Mouse (Mus musculus): ENCODE results near the gene Ice1. TPM values are rescaled to one million over a fixed set of nuclear protein-coding genes. Genes with fewer than 3 reads are reported as not detected.

The Ice1 gene
- polyA plus RNA-seq, 1 experiment from 2014 or later, result 28.4 TPM

- no peak overlapping the region for H3K9ac ChIP-seq (ENCODE audit: low read depth, low read length)
- no peaks in the 10 kb centered on the region for H3K36me3 ChIP-seq (ENCODE audit: control insufficient read depth, insufficient read depth, low read length)
- H3K27me3 ChIP-seq (ENCODE audit: control insufficient read depth, insufficient read depth, low read length), result no peaks in the 10 kb centered on the region
- WGBS, result 80% methylated on average over 4 of the region's 4 CpGs
- H3K27ac ChIP-seq (ENCODE audit: low read depth, low read length), result no peak overlapping the region
- no peak overlapping the region for H3K4me2 ChIP-seq (replicated peaks; ENCODE audit: low read depth, low read length)
- no peak overlapping the region for H3K4me3 ChIP-seq (ENCODE audit: low read depth, low read length)
- H3K4me1 ChIP-seq (replicated peaks; ENCODE audit: control insufficient read depth, insufficient read depth, low read length), result no peaks in the 10 kb centered on the region
- no peak for ATAC-seq (ENCODE audit: low FRiP score)
- H3K9me3 ChIP-seq (ENCODE audit: control insufficient read depth, low read length), result no peaks in the 10 kb centered on the region
- DNase-seq (ENCODE audit: low spot score), result no peak
Measured at GRCm38 (mm10) chr13:70670080-70670479, 32.6 kb upstream of the Ice1 start.

GRCm38 (mm10) chr13:70659715-70660114, 22.3 kb upstream of the Ice1 start:
- Histone ChIP-seq H3K36me3 (ENCODE audit: control insufficient read depth, insufficient read depth, low read length) (no peaks in the 10 kb centered on the region), H3K9ac (ENCODE audit: low read depth, low read length) (no peak overlapping the region), H3K4me2 (replicated peaks; ENCODE audit: low read depth, low read length) (no peak overlapping the region), H3K4me3 (ENCODE audit: low read depth, low read length) (no peak overlapping the region), H3K27ac (ENCODE audit: low read depth, low read length) (no peak overlapping the region), H3K9me3 (ENCODE audit: control insufficient read depth, low read length) (no peaks in the 10 kb centered on the region), H3K27me3 (ENCODE audit: control insufficient read depth, insufficient read depth, low read length) (no peaks in the 10 kb centered on the region), H3K4me1 (replicated peaks; ENCODE audit: control insufficient read depth, insufficient read depth, low read length) (no peaks in the 10 kb centered on the region)
- 96% methylated on average over 4 of the region's 4 CpGs for WGBS
- ATAC-seq (ENCODE audit: low FRiP score) (no peak), DNase-seq (ENCODE audit: low spot score) (no peak)

GRCm38 (mm10) chr13:70656741-70657140, 19.3 kb upstream of the Ice1 start:
- Histone ChIP-seq H3K4me3 (ENCODE audit: low read depth, low read length) (no peak overlapping the region), H3K9ac (ENCODE audit: low read depth, low read length) (no peak overlapping the region), H3K9me3 (ENCODE audit: control insufficient read depth, low read length) (no peaks in the 10 kb centered on the region), H3K27ac (ENCODE audit: low read depth, low read length) (no peak overlapping the region), H3K4me1 (replicated peaks; ENCODE audit: control insufficient read depth, insufficient read depth, low read length) (no peaks in the 10 kb centered on the region), H3K27me3 (ENCODE audit: control insufficient read depth, insufficient read depth, low read length) (no peaks in the 10 kb centered on the region), H3K4me2 (replicated peaks; ENCODE audit: low read depth, low read length) (no peak overlapping the region), H3K36me3 (ENCODE audit: control insufficient read depth, insufficient read depth, low read length) (no peaks in the 10 kb centered on the region)
- WGBS, result 69% methylated on average over 4 of the region's 4 CpGs
- no peak for ATAC-seq (ENCODE audit: low FRiP score)
- DNase-seq (ENCODE audit: low spot score), result no peak

GRCm38 (mm10) chr13:70656329-70656728, 18.9 kb upstream of the Ice1 start:
- H3K4me2 ChIP-seq (replicated peaks; ENCODE audit: low read depth, low read length), result no peak overlapping the region
- 81% methylated on average over 8 of the region's 8 CpGs for WGBS
- ATAC-seq (ENCODE audit: low FRiP score) (no peak), DNase-seq (ENCODE audit: low spot score) (no peak)
- H3K4me3 ChIP-seq (ENCODE audit: low read depth, low read length), result no peak overlapping the region
- no peaks in the 10 kb centered on the region for H3K27me3 ChIP-seq (ENCODE audit: control insufficient read depth, insufficient read depth, low read length)
- no peak overlapping the region for H3K27ac ChIP-seq (ENCODE audit: low read depth, low read length)
- no peaks in the 10 kb centered on the region for H3K36me3 ChIP-seq (ENCODE audit: control insufficient read depth, insufficient read depth, low read length)
- no peaks in the 10 kb centered on the region for H3K9me3 ChIP-seq (ENCODE audit: control insufficient read depth, low read length)
- H3K4me1 ChIP-seq (replicated peaks; ENCODE audit: control insufficient read depth, insufficient read depth, low read length), result no peaks in the 10 kb centered on the region
- H3K9ac ChIP-seq (ENCODE audit: low read depth, low read length), result no peak overlapping the region

- no peak overlapping the region for H3K9ac ChIP-seq (ENCODE audit: low read depth, low read length)
- H3K27ac ChIP-seq (ENCODE audit: low read depth, low read length), result no peak overlapping the region
- no peaks in the 10 kb centered on the region for H3K4me1 ChIP-seq (replicated peaks; ENCODE audit: control insufficient read depth, insufficient read depth, low read length)
- H3K9me3 ChIP-seq (ENCODE audit: control insufficient read depth, low read length), result no peaks in the 10 kb centered on the region
- WGBS, result 82% methylated on average over 12 of the region's 12 CpGs
- H3K4me3 ChIP-seq (ENCODE audit: low read depth, low read length), result no peak overlapping the region
- H3K4me2 ChIP-seq (replicated peaks; ENCODE audit: low read depth, low read length), result no peak overlapping the region
- no peak for DNase-seq (ENCODE audit: low spot score)
- H3K36me3 ChIP-seq (ENCODE audit: control insufficient read depth, insufficient read depth, low read length), result no peaks in the 10 kb centered on the region
- H3K27me3 ChIP-seq (ENCODE audit: control insufficient read depth, insufficient read depth, low read length), result no peaks in the 10 kb centered on the region
- ATAC-seq (ENCODE audit: low FRiP score), result no peak
Measured at GRCm38 (mm10) chr13:70655570-70655969, 18.1 kb upstream of the Ice1 start.

GRCm38 (mm10) chr13:70654091-70654770, 16.8 kb upstream of the Ice1 start:
- H3K4me2 ChIP-seq (replicated peaks; ENCODE audit: low read depth, low read length), result no peak overlapping the region
- H3K9me3 ChIP-seq (ENCODE audit: control insufficient read depth, low read length), result no peaks in the 10 kb centered on the region
- no peaks in the 10 kb centered on the region for H3K4me1 ChIP-seq (replicated peaks; ENCODE audit: control insufficient read depth, insufficient read depth, low read length)
- 79% methylated on average over 5 of the region's 5 CpGs for WGBS
- DNase-seq (ENCODE audit: low spot score), result no peak
- ATAC-seq (ENCODE audit: low FRiP score), result no peak
- H3K27ac ChIP-seq (ENCODE audit: low read depth, low read length), result no peak overlapping the region
- no peak overlapping the region for H3K9ac ChIP-seq (ENCODE audit: low read depth, low read length)
- H3K27me3 ChIP-seq (ENCODE audit: control insufficient read depth, insufficient read depth, low read length), result no peaks in the 10 kb centered on the region
- no peaks in the 10 kb centered on the region for H3K36me3 ChIP-seq (ENCODE audit: control insufficient read depth, insufficient read depth, low read length)
- H3K4me3 ChIP-seq (ENCODE audit: low read depth, low read length), result no peak overlapping the region

- H3K27ac ChIP-seq (ENCODE audit: low read depth, low read length), result no peak overlapping the region
- DNase-seq (ENCODE audit: low spot score) (no peak), ATAC-seq (ENCODE audit: low FRiP score) (no peak)
- H3K9ac ChIP-seq (ENCODE audit: low read depth, low read length), result no peak overlapping the region
- no peaks in the 10 kb centered on the region for H3K9me3 ChIP-seq (ENCODE audit: control insufficient read depth, low read length)
- H3K36me3 ChIP-seq (ENCODE audit: control insufficient read depth, insufficient read depth, low read length), result no peaks in the 10 kb centered on the region
- no peak overlapping the region for H3K4me3 ChIP-seq (ENCODE audit: low read depth, low read length)
- 88% methylated on average over 2 of the region's 2 CpGs for WGBS
- no peak overlapping the region for H3K4me2 ChIP-seq (replicated peaks; ENCODE audit: low read depth, low read length)
- no peaks in the 10 kb centered on the region for H3K4me1 ChIP-seq (replicated peaks; ENCODE audit: control insufficient read depth, insufficient read depth, low read length)
- H3K27me3 ChIP-seq (ENCODE audit: control insufficient read depth, insufficient read depth, low read length), result no peaks in the 10 kb centered on the region
Measured at GRCm38 (mm10) chr13:70653457-70653856, 16.0 kb upstream of the Ice1 start.

GRCm38 (mm10) chr13:70650011-70650436, 12.6 kb upstream of the Ice1 start:
- H3K4me1 ChIP-seq (replicated peaks; ENCODE audit: control insufficient read depth, insufficient read depth, low read length), result no peaks in the 10 kb centered on the region
- ATAC-seq (ENCODE audit: low FRiP score) (no peak), DNase-seq (ENCODE audit: low spot score) (no peak)
- no peaks in the 10 kb centered on the region for H3K9me3 ChIP-seq (ENCODE audit: control insufficient read depth, low read length)
- no peak overlapping the region for H3K27ac ChIP-seq (ENCODE audit: low read depth, low read length)
- no peaks in the 10 kb centered on the region for H3K27me3 ChIP-seq (ENCODE audit: control insufficient read depth, insufficient read depth, low read length)
- no peak overlapping the region for H3K9ac ChIP-seq (ENCODE audit: low read depth, low read length)
- WGBS, result 62% methylated on average over 3 of the region's 3 CpGs
- H3K4me2 ChIP-seq (replicated peaks; ENCODE audit: low read depth, low read length), result no peak overlapping the region
- H3K36me3 ChIP-seq (ENCODE audit: control insufficient read depth, insufficient read depth, low read length), result no peaks in the 10 kb centered on the region
- H3K4me3 ChIP-seq (ENCODE audit: low read depth, low read length), result no peak overlapping the region

GRCm38 (mm10) chr13:70645968-70646505, 8.6 kb upstream of the Ice1 start:
- 76% methylated on average over 10 of the region's 10 CpGs for WGBS
- no peak for DNase-seq (ENCODE audit: low spot score)
- Histone ChIP-seq H3K4me3 (ENCODE audit: low read depth, low read length) (no peak overlapping the region), H3K4me1 (replicated peaks; ENCODE audit: control insufficient read depth, insufficient read depth, low read length) (no peaks in the 10 kb centered on the region), H3K36me3 (ENCODE audit: control insufficient read depth, insufficient read depth, low read length) (no peaks in the 10 kb centered on the region), H3K9me3 (ENCODE audit: control insufficient read depth, low read length) (no peaks in the 10 kb centered on the region), H3K27ac (ENCODE audit: low read depth, low read length) (no peak overlapping the region), H3K27me3 (ENCODE audit: control insufficient read depth, insufficient read depth, low read length) (no peaks in the 10 kb centered on the region; the same call in 1 of the 2 replicates), H3K4me2 (replicated peaks; ENCODE audit: low read depth, low read length) (no peak overlapping the region), H3K9ac (ENCODE audit: low read depth, low read length) (no peak overlapping the region)
- no peak for ATAC-seq (ENCODE audit: low FRiP score)

Data from hindbrain, embryonic 11.5 days (tissue).